Mouse (Mus musculus) embryo, embryonic 10.5 days (tissue): ENCODE measurements at regions not wholly inside any gene's neighbourhood (a gene's known extent, or its start where the extent isn't known, plus 50 kb on each side); places are given as distances from the start of the nearest gene placed in this dataset.
"Not testable (repeated sequence)": the region's sequence is repeated elsewhere in the genome, so short reads cannot be mapped to it uniquely, and the experiment has no call there.

Experiments used
- DNase-seq: peaks from one replicate; pipeline ENCODE4 v3.0.0-alpha.2; 2015; ENCODE audit warnings: low spot score

GRCm38 (mm10) chr1:176504731-176505130 lies 229.6 kb upstream of the Pld5 start:
- not testable (repeated sequence) for DNase-seq

- DNase-seq, result no peak
Measured at GRCm38 (mm10) chr1:176499010-176499650, 224.0 kb upstream of the Pld5 start.

GRCm38 (mm10) chr1:176468560-176468959 lies 193.4 kb upstream of the Pld5 start:
- DNase-seq, result no peak

GRCm38 (mm10) chr1:176462125-176462524 lies 187.0 kb upstream of the Pld5 start:
- no peak for DNase-seq

- no peak for DNase-seq
Measured at GRCm38 (mm10) chr1:176446735-176447134, 171.6 kb upstream of the Pld5 start.

- DNase-seq, result no peak
Measured at GRCm38 (mm10) chr1:176443712-176444111, 168.6 kb upstream of the Pld5 start.

GRCm38 (mm10) chr1:176440254-176440653 lies 165.1 kb upstream of the Pld5 start:
- DNase-seq, result no peak

GRCm38 (mm10) chr1:176427835-176428234 lies 152.7 kb upstream of the Pld5 start:
- peak; percentile 17 for DNase-seq

GRCm38 (mm10) chr1:176427046-176427445 lies 151.9 kb upstream of the Pld5 start:
- no peak for DNase-seq

GRCm38 (mm10) chr1:176417251-176417650 lies 142.1 kb upstream of the Pld5 start:
- no peak for DNase-seq

GRCm38 (mm10) chr1:176404128-176404527 lies 129.0 kb upstream of the Pld5 start:
- no peak for DNase-seq

- DNase-seq, result no peak
Measured at GRCm38 (mm10) chr1:176379645-176380044, 104.5 kb upstream of the Pld5 start.

GRCm38 (mm10) chr1:176366900-176367299 lies 91.8 kb upstream of the Pld5 start:
- no peak for DNase-seq

- DNase-seq, result no peak
Measured at GRCm38 (mm10) chr1:176360957-176361356, 85.8 kb upstream of the Pld5 start.

GRCm38 (mm10) chr1:176359992-176360724 lies 85.0 kb upstream of the Pld5 start:
- DNase-seq, result no peak

GRCm38 (mm10) chr1:176355342-176355741 lies 80.2 kb upstream of the Pld5 start:
- DNase-seq, result no peak

- no peak for DNase-seq
Measured at GRCm38 (mm10) chr1:176354898-176355297, 79.8 kb upstream of the Pld5 start.

- no peak for DNase-seq
Measured at GRCm38 (mm10) chr1:176352706-176353105, 77.6 kb upstream of the Pld5 start.

- no peak for DNase-seq
Measured at GRCm38 (mm10) chr1:176349909-176350495, 74.9 kb upstream of the Pld5 start.

- DNase-seq, result no peak
Measured at GRCm38 (mm10) chr1:176348129-176348528, 73.0 kb upstream of the Pld5 start.

GRCm38 (mm10) chr1:176331344-176331743 lies 56.2 kb upstream of the Pld5 start:
- no peak for DNase-seq
